Mouse (Mus musculus): ENCODE measurements around the gene Dus3l.

GRCm38 (mm10) chr17:56777568-56777967 is 13.0 kb downstream of the Dus3l start:
- TF ChIP-seq CTCF (IDR thresholded peaks at IDR 0.05; ENCODE audit: extremely low read depth, insufficient read length, insufficient replicate concordance, low read depth, low read length) = no peak
- no peak for TF ChIP-seq POLR2A (IDR thresholded peaks at IDR 0.05; ENCODE audit: low read depth, low read length)
